Mouse (Mus musculus): ENCODE data around the gene Pno1. TPM values are rescaled to one million over a fixed set of nuclear protein-coding genes. Genes with fewer than 3 reads are reported as not detected.

The Pno1 gene
- polyA plus RNA-seq, 1 experiment from 2014 or later = 43.4 TPM

DNA sequence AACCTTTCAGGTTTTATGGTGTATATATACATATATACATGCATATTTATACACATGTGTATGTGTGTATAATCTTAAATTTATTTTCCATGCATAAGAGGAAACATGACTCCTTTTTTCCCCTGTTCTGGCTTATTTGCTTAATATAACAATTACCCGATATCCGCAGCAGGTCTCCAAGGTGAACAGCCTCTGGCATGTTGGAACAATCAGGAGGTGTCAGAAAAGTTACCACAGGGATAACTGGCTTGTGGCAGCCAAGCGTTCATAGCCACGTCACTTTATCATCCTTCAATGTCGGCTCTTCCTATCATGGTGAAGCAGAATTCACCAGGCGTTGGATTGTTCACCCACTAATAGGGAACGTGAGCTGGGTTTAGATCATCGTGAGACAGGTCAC lies 9.8 kb upstream of the Pno1 start:
- DNase-seq = no peak
- H3K4me3 ChIP-seq (replicated peaks; ENCODE audit: low read depth, low read length) = no peak overlapping the region
- no peak overlapping the region for H3K4me2 ChIP-seq (ENCODE audit: low read length)
- no peaks in the 10 kb centered on the region for H3K9me3 ChIP-seq (ENCODE audit: control insufficient read depth, low read length)
- no peaks in the 10 kb centered on the region for H3K27me3 ChIP-seq (ENCODE audit: control insufficient read depth, insufficient read depth, low read length)
- no peaks in the 10 kb centered on the region for H3K4me1 ChIP-seq (ENCODE audit: control insufficient read depth, insufficient read depth, low read length)
- WGBS = 97% methylated on average over 8 of the region's 8 CpGs
- peaks cover 24% of the 10 kb centered on the region for H3K36me3 ChIP-seq (ENCODE audit: control insufficient read depth, insufficient read depth, low read length)
- ATAC-seq (ENCODE audit: low FRiP score, low TSS enrichment) = no peak
- no peak overlapping the region for H3K9ac ChIP-seq (replicated peaks; ENCODE audit: low read length)
- no peak overlapping the region for H3K27ac ChIP-seq (replicated peaks; ENCODE audit: low read depth, low read length)

DNA sequence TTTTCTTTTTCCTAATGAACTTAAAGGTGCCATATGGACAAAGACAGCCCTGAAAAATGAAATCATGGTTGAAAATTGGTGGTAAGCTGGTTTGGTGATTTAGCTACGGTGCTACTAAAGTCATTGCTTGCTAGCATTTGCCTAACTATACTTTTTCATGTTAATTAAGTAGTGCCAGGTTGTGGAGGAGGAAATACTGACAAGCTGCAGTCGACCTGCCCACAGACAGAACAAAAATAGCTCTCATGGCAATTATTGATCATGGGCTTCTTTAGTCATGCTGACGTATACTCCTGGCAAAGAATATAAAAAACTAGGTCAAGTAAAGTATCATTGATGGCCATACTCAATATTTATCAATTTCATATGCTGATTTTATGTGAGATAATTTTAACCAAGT lies 4.1 kb upstream of the Pno1 start:
- Histone ChIP-seq H3K4me3 (replicated peaks; ENCODE audit: low read depth, low read length) (no peak overlapping the region), H3K4me1 (ENCODE audit: control insufficient read depth, insufficient read depth, low read length) (peaks cover 11% of the 10 kb centered on the region; the same call in 1 of the 2 replicates), H3K9me3 (ENCODE audit: control insufficient read depth, low read length) (no peaks in the 10 kb centered on the region), H3K36me3 (ENCODE audit: control insufficient read depth, insufficient read depth, low read length) (no peaks in the 10 kb centered on the region; the same call in 1 of the 2 replicates), H3K27ac (replicated peaks; ENCODE audit: low read depth, low read length) (no peak overlapping the region), H3K9ac (replicated peaks; ENCODE audit: low read length) (no peak overlapping the region), H3K27me3 (ENCODE audit: control insufficient read depth, insufficient read depth, low read length) (no peaks in the 10 kb centered on the region), H3K4me2 (ENCODE audit: low read length) (no peak overlapping the region)
- no peak for ATAC-seq (ENCODE audit: low FRiP score, low TSS enrichment)
- no peak for DNase-seq
- WGBS = 86% methylated on average over 3 of the region's 3 CpGs

DNA sequence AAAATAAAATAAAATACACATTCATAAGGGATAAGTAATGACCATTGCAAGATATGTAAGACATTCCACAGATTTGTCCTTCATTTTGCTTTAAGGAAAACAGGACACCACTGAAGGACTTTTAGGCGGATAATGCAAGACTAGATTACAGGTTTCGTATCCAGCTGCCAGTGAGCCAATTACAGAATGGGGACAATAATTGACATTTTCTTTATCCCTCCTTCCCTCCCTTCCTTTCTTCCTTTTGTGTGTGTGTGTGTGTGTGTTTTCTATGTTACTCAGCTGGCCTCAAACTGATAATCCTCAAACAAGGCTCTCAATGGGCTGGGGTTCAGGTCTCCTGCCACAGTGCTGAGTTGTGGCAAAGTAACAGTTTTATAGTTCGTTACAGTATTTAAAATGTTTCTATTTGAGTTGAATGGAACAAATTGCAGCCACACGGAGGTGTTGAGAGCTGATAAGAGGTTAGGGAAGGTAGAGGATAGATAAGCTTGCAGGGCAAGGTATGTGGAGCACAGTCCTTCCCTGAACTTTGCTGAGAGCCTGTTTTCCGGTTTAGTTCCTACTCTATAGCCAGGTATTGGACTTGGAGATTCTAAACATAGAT lies 1.6 kb upstream of the Pno1 start:
- no peaks in the 10 kb centered on the region for H3K27me3 ChIP-seq (ENCODE audit: control insufficient read depth, insufficient read depth, low read length)
- H3K4me2 ChIP-seq (ENCODE audit: low read length) = peak overlapping the region; percentile 66
- H3K4me3 ChIP-seq (replicated peaks; ENCODE audit: low read depth, low read length) = peak overlapping the region; percentile 86
- ATAC-seq (ENCODE audit: low FRiP score, low TSS enrichment) (no peak), DNase-seq (no peak)
- H3K9me3 ChIP-seq (ENCODE audit: control insufficient read depth, low read length) = no peaks in the 10 kb centered on the region
- no peak overlapping the region for H3K27ac ChIP-seq (replicated peaks; ENCODE audit: low read depth, low read length)
- WGBS = 79% methylated on average over 5 of the region's 5 CpGs
- no peak overlapping the region; the same call in 1 of the 2 replicates for H3K9ac ChIP-seq (replicated peaks; ENCODE audit: low read length)
- H3K36me3 ChIP-seq (ENCODE audit: control insufficient read depth, insufficient read depth, low read length) = peaks cover 9% of the 10 kb centered on the region
- H3K4me1 ChIP-seq (ENCODE audit: control insufficient read depth, insufficient read depth, low read length) = peaks cover 14% of the 10 kb centered on the region; the same call in 1 of the 2 replicates

DNA sequence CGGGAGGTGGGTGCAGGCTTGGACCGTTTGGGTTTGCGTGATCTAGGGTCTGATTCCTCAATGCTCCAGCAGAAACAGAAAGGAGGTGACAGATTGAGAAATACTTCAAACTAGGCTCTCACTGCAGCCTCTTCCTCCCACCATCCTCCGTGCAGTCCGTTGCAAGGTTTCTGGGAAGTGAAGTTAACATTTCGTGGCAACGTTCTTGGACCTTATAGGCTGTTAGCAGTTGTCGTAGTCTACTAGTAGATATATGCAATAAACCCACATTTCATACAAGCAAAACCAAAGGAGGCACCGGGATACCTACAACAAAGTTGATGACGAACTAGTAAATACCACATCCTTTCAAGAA lies 750 bp upstream of the Pno1 start:
- Histone ChIP-seq H3K27me3 (ENCODE audit: control insufficient read depth, insufficient read depth, low read length) (no peaks in the 10 kb centered on the region), H3K27ac (replicated peaks; ENCODE audit: low read depth, low read length) (peak overlapping the region; percentile 80), H3K9ac (replicated peaks; ENCODE audit: low read length) (peak overlapping the region; percentile 71), H3K9me3 (ENCODE audit: control insufficient read depth, low read length) (no peaks in the 10 kb centered on the region), H3K36me3 (ENCODE audit: control insufficient read depth, insufficient read depth, low read length) (peaks cover 15% of the 10 kb centered on the region), H3K4me1 (ENCODE audit: control insufficient read depth, insufficient read depth, low read length) (peaks cover 14% of the 10 kb centered on the region; the same call in 1 of the 2 replicates), H3K4me2 (ENCODE audit: low read length) (peak overlapping the region; percentile 66), H3K4me3 (replicated peaks; ENCODE audit: low read depth, low read length) (peak overlapping the region; percentile 86)
- DNase-seq = no peak
- WGBS = 4% methylated on average over 10 of the region's 10 CpGs
- no peak for ATAC-seq (ENCODE audit: low FRiP score, low TSS enrichment)

DNA sequence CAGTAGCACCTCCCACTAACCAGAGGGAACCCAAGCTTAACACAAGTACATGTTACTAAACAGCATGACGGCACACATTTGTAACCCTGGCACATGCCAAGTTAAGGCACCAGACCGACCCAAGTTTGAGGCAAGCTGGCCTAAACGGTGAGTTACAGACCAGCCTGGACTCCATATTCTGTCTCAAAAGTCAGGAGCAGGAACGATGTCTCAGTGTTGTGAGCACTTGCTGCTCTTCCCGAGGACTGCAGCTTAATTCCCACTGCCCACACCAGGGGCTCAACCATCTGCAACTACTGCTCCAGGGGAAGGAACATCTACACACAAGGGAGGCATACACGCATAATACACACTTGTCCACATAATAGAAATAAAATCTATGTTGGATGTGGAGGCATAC lies 8.9 kb downstream of the Pno1 start:
- H3K4me2 ChIP-seq (ENCODE audit: low read length) = no peak overlapping the region
- 89% methylated on average over 6 of the region's 6 CpGs for WGBS
- H3K4me3 ChIP-seq (replicated peaks; ENCODE audit: low read depth, low read length) = no peak overlapping the region
- no peaks in the 10 kb centered on the region for H3K4me1 ChIP-seq (ENCODE audit: control insufficient read depth, insufficient read depth, low read length)
- no peak for ATAC-seq (ENCODE audit: low FRiP score, low TSS enrichment)
- H3K36me3 ChIP-seq (ENCODE audit: control insufficient read depth, insufficient read depth, low read length) = peaks cover 74% of the 10 kb centered on the region
- H3K27ac ChIP-seq (replicated peaks; ENCODE audit: low read depth, low read length) = no peak overlapping the region
- no peaks in the 10 kb centered on the region for H3K27me3 ChIP-seq (ENCODE audit: control insufficient read depth, insufficient read depth, low read length)
- H3K9me3 ChIP-seq (ENCODE audit: control insufficient read depth, low read length) = no peaks in the 10 kb centered on the region
- no peak overlapping the region for H3K9ac ChIP-seq (replicated peaks; ENCODE audit: low read length)
- no peak for DNase-seq

DNA sequence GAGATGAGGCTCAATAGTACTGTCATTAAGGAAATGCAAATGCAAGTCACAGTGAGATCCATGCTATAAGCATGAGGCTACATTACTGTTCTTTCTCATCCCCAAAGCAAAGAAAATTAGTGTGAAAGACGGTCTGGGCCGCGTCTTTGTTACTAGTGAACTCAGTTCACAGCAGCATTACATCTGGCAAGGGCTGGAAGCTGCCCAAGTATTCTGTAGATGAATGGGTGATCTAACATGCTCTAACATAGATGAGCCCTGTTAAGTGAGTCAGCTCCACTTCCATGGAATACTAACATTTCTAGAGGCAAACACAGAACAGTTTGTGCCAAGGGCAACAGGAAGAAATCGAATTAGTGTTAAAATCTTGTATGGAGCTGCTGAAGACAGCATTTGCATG lies 10.4 kb downstream of the Pno1 start:
- H3K4me3 ChIP-seq (replicated peaks; ENCODE audit: low read depth, low read length) = no peak overlapping the region
- H3K36me3 ChIP-seq (ENCODE audit: control insufficient read depth, insufficient read depth, low read length) = peaks cover 77% of the 10 kb centered on the region
- ATAC-seq (ENCODE audit: low FRiP score, low TSS enrichment) = no peak
- no peak overlapping the region for H3K4me2 ChIP-seq (ENCODE audit: low read length)
- DNase-seq = no peak
- no peak overlapping the region for H3K27ac ChIP-seq (replicated peaks; ENCODE audit: low read depth, low read length)
- no peak overlapping the region for H3K9ac ChIP-seq (replicated peaks; ENCODE audit: low read length)
- WGBS = 94% methylated on average over 4 of the region's 4 CpGs
- H3K9me3 ChIP-seq (ENCODE audit: control insufficient read depth, low read length) = no peaks in the 10 kb centered on the region
- no peaks in the 10 kb centered on the region for H3K4me1 ChIP-seq (ENCODE audit: control insufficient read depth, insufficient read depth, low read length)
- H3K27me3 ChIP-seq (ENCODE audit: control insufficient read depth, insufficient read depth, low read length) = no peaks in the 10 kb centered on the region

DNA sequence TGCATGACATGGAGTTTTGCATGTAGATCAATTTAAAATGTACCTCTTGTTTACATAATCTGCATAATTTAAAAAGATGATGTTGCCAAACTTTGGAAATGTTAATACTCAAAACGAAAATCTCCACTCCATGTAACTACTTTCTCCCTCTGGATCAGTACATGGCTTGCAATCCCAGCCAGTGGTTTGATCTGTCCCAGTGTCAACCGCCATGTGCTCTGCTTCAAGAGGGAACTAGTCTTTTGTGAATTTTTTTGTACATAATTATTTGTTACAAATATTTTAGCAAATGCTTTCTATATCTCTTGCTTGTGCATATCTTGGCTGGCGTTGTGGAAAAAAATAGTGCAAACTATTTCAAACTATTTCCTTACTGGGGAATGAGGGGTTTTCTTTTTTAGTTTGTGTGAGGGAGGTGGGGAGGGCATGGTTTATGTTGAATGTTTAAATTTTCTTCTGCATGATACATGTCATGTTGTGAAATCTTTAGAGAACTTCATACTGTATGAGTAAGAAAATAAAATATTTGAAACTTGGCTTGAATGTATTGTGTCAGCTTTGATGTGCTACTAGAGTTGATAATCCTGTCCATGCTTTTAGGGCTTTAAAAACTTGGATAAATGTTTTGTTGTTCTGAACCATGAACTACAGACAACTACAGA lies 11.4 kb downstream of the Pno1 start:
- H3K4me1 ChIP-seq (ENCODE audit: control insufficient read depth, insufficient read depth, low read length) = no peaks in the 10 kb centered on the region

DNA sequence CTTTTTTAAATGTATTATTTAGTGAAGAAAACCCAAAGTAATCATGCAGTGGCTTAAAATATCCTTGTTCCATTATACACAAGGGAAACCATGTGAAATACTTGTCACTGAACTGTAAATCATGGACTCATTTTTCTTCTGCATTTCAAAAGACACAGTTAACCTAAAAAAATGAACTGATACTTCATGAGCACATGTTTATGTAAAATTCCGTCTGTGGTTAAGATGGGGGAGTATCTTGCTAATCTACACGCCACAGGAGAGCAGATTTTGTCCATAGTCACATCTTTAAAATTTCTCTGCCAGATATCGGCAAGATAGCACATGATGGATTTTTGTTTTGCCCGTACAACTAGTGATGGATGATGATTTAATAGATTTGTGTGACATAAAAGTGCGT lies 12.2 kb downstream of the Pno1 start:
- no peak overlapping the region for H3K4me3 ChIP-seq (replicated peaks; ENCODE audit: low read depth, low read length)
- H3K36me3 ChIP-seq (ENCODE audit: control insufficient read depth, insufficient read depth, low read length) = peaks cover 81% of the 10 kb centered on the region
- no peak overlapping the region for H3K27ac ChIP-seq (replicated peaks; ENCODE audit: low read depth, low read length)
- no peaks in the 10 kb centered on the region for H3K27me3 ChIP-seq (ENCODE audit: control insufficient read depth, insufficient read depth, low read length)
- no peaks in the 10 kb centered on the region for H3K4me1 ChIP-seq (ENCODE audit: control insufficient read depth, insufficient read depth, low read length)
- H3K9me3 ChIP-seq (ENCODE audit: control insufficient read depth, low read length) = no peaks in the 10 kb centered on the region
- H3K4me2 ChIP-seq (ENCODE audit: low read length) = no peak overlapping the region
- WGBS = 93% methylated on average over 5 of the region's 5 CpGs
- ATAC-seq (ENCODE audit: low FRiP score, low TSS enrichment) (no peak), DNase-seq (no peak)
- H3K9ac ChIP-seq (replicated peaks; ENCODE audit: low read length) = no peak overlapping the region

More for the DNA sequence above, 11.4 kb downstream of the Pno1 start:
- Histone ChIP-seq H3K27ac (replicated peaks; ENCODE audit: low read depth, low read length) (no peak overlapping the region), H3K9ac (replicated peaks; ENCODE audit: low read length) (no peak overlapping the region), H3K9me3 (ENCODE audit: control insufficient read depth, low read length) (no peaks in the 10 kb centered on the region), H3K27me3 (ENCODE audit: control insufficient read depth, insufficient read depth, low read length) (no peaks in the 10 kb centered on the region), H3K4me2 (ENCODE audit: low read length) (no peak overlapping the region), H3K36me3 (ENCODE audit: control insufficient read depth, insufficient read depth, low read length) (peaks cover 77% of the 10 kb centered on the region), H3K4me3 (replicated peaks; ENCODE audit: low read depth, low read length) (no peak overlapping the region)
- ATAC-seq (ENCODE audit: low FRiP score, low TSS enrichment) (no peak), DNase-seq (no peak)
- 98% methylated on average over 3 of the region's 3 CpGs for WGBS

Measured in midbrain, embryonic 14.5 days (tissue).